Mouse (Mus musculus): Measurements from ENCODE around the gene Pitpnm2. TPM values are rescaled to one million over a fixed set of nuclear protein-coding genes. Genes with fewer than 3 reads are reported as not detected.
A peak's percentile ranks its signal among the peaks of the same experiment; 100 is the strongest.

The Pitpnm2 gene
- total and polyA plus RNA-seq, 3 experiments: 37.7 to 40.1 (median 40.1) TPM

GRCm38 (mm10) chr5:124247296-124247695 lies 2.3 kb downstream of the Pitpnm2 start:
- Histone ChIP-seq H3K79me2 (replicated peaks; ENCODE audit: control insufficient read depth, insufficient read depth, low read length) (peaks cover 1% of the 10 kb centered on the region; the same call in 1 of the 2 replicates), H3K4me3 (no peak overlapping the region), H3K9ac (ENCODE audit: low read depth, low read length) (peak overlapping the region; percentile 35), H3K36me3 (ENCODE audit: control insufficient read depth, insufficient read depth, low read length) (peaks cover 3% of the 10 kb centered on the region), H3K4me1 (ENCODE audit: control insufficient read depth, insufficient read depth, low read length) (peaks cover 14% of the 10 kb centered on the region), H3K27me3 (ENCODE audit: control insufficient read depth, insufficient read depth, low read length) (no peaks in the 10 kb centered on the region), H3K27ac (peak overlapping the region; percentile 92)
- intact Hi-C loops (cut with DNase I): loop anchor here (5.0 kb wide), 1 partner anchor 40 kb away; no protein-coding TSS in a partner anchor
- DNase-seq: no peak
- TF ChIP-seq CTCF (IDR thresholded peaks at IDR 0.05) (no peak), POLR2A (IDR thresholded peaks at IDR 0.05; ENCODE audit: insufficient read depth, low read depth, low read length) (no peak)
- 41% methylated on average over 7 of the region's 7 CpGs for WGBS

GRCm38 (mm10) chr5:124244885-124245284 lies 4.7 kb downstream of the Pitpnm2 start:
- Histone ChIP-seq H3K36me3 (ENCODE audit: control insufficient read depth, insufficient read depth, low read length) (peaks cover 3% of the 10 kb centered on the region), H3K27me3 (ENCODE audit: control insufficient read depth, insufficient read depth, low read length) (no peaks in the 10 kb centered on the region), H3K4me1 (ENCODE audit: control insufficient read depth, insufficient read depth, low read length) (peaks cover 27% of the 10 kb centered on the region), H3K4me3 (no peak overlapping the region), H3K9ac (ENCODE audit: low read depth, low read length) (no peak overlapping the region), H3K79me2 (replicated peaks; ENCODE audit: control insufficient read depth, insufficient read depth, low read length) (peaks cover 1% of the 10 kb centered on the region; the same call in 1 of the 2 replicates), H3K27ac (peak overlapping the region; percentile 45)
- 70% methylated on average over 7 of the region's 7 CpGs for WGBS
- no peak for TF ChIP-seq EP300 (IDR thresholded peaks at IDR 0.05; ENCODE audit: insufficient read depth, low read depth, low read length)
- no peak for TF ChIP-seq CTCF (IDR thresholded peaks at IDR 0.05)
- TF ChIP-seq POLR2A (IDR thresholded peaks at IDR 0.05; ENCODE audit: insufficient read depth, low read depth, low read length): no peak
- DNase-seq: no peak
- intact Hi-C loops (cut with DNase I): loop anchor here (5.0 kb wide), 1 partner anchor 38 kb away; no protein-coding TSS in a partner anchor

- Histone ChIP-seq H3K4me3 (no peak overlapping the region), H3K36me3 (ENCODE audit: control insufficient read depth, insufficient read depth, low read length) (peaks cover 3% of the 10 kb centered on the region), H3K27ac (peak overlapping the region; percentile 45; the same call in 1 of the 2 replicates), H3K79me2 (replicated peaks; ENCODE audit: control insufficient read depth, insufficient read depth, low read length) (peaks cover 1% of the 10 kb centered on the region; the same call in 1 of the 2 replicates), H3K9ac (ENCODE audit: low read depth, low read length) (no peak overlapping the region), H3K4me1 (ENCODE audit: control insufficient read depth, insufficient read depth, low read length) (peaks cover 27% of the 10 kb centered on the region), H3K27me3 (ENCODE audit: control insufficient read depth, insufficient read depth, low read length) (no peaks in the 10 kb centered on the region)
- WGBS: 95% methylated on average over 8 of the region's 8 CpGs
- no peak for DNase-seq
- TF ChIP-seq EP300 (IDR thresholded peaks at IDR 0.05; ENCODE audit: insufficient read depth, low read depth, low read length) (no peak), POLR2A (IDR thresholded peaks at IDR 0.05; ENCODE audit: insufficient read depth, low read depth, low read length) (no peak), CTCF (IDR thresholded peaks at IDR 0.05) (no peak)
- intact Hi-C loops (cut with DNase I): no loop called here
These were observed 5.1 kb downstream of the Pitpnm2 start for GRCm38 (mm10) chr5:124244449-124244848.

GRCm38 (mm10) chr5:124243236-124243901 lies 6.2 kb downstream of the Pitpnm2 start:
- peaks cover 3% of the 10 kb centered on the region for H3K36me3 ChIP-seq (ENCODE audit: control insufficient read depth, insufficient read depth, low read length)
- intact Hi-C loops (cut with DNase I): no loop called here
- peak overlapping the region; percentile 51 for H3K27ac ChIP-seq
- DNase-seq: no peak
- no peak overlapping the region for H3K4me3 ChIP-seq
- H3K79me2 ChIP-seq (replicated peaks; ENCODE audit: control insufficient read depth, insufficient read depth, low read length): peaks cover 3% of the 10 kb centered on the region; the same call in 1 of the 2 replicates
- TF ChIP-seq CTCF (IDR thresholded peaks at IDR 0.05) (no peak), POLR2A (IDR thresholded peaks at IDR 0.05; ENCODE audit: insufficient read depth, low read depth, low read length) (no peak), EP300 (IDR thresholded peaks at IDR 0.05; ENCODE audit: insufficient read depth, low read depth, low read length) (no peak)
- no peak overlapping the region for H3K9ac ChIP-seq (ENCODE audit: low read depth, low read length)
- peaks cover 30% of the 10 kb centered on the region for H3K4me1 ChIP-seq (ENCODE audit: control insufficient read depth, insufficient read depth, low read length)
- WGBS: 54% methylated on average over 9 of the region's 9 CpGs
- H3K27me3 ChIP-seq (ENCODE audit: control insufficient read depth, insufficient read depth, low read length): no peaks in the 10 kb centered on the region

GRCm38 (mm10) chr5:124241686-124242444 lies 7.7 kb downstream of the Pitpnm2 start:
- TF ChIP-seq CTCF (IDR thresholded peaks at IDR 0.05): no peak
- no peak for TF ChIP-seq EP300 (IDR thresholded peaks at IDR 0.05; ENCODE audit: insufficient read depth, low read depth, low read length)
- TF ChIP-seq POLR2A (IDR thresholded peaks at IDR 0.05; ENCODE audit: insufficient read depth, low read depth, low read length): no peak
- H3K27ac ChIP-seq: peak overlapping the region; percentile 49; the same call in 1 of the 2 replicates
- peaks cover 25% of the 10 kb centered on the region for H3K4me1 ChIP-seq (ENCODE audit: control insufficient read depth, insufficient read depth, low read length)
- WGBS: 53% methylated on average over 10 of the region's 10 CpGs
- DNase-seq: no peak
- H3K9ac ChIP-seq (ENCODE audit: low read depth, low read length): no peak overlapping the region
- H3K36me3 ChIP-seq (ENCODE audit: control insufficient read depth, insufficient read depth, low read length): peaks cover 3% of the 10 kb centered on the region
- no peak overlapping the region for H3K4me3 ChIP-seq
- no peaks in the 10 kb centered on the region for H3K27me3 ChIP-seq (ENCODE audit: control insufficient read depth, insufficient read depth, low read length)
- intact Hi-C loops (cut with DNase I): loop anchor here (2.0 kb wide), 1 partner anchor 19 kb away; no protein-coding TSS in a partner anchor
- peaks cover 3% of the 10 kb centered on the region; the same call in 1 of the 2 replicates for H3K79me2 ChIP-seq (replicated peaks; ENCODE audit: control insufficient read depth, insufficient read depth, low read length)
